Mouse (Mus musculus) MEL (cell line): ENCODE data around the gene Tcn2.

Experiments used
- CTCF ChIP-seq, 3 experiments: IDR thresholded peaks in 2 of 3; conservative IDR thresholded peaks in 1 of 3; 2 replicates each; pipeline ENCODE4 v1.5.1; 2011 to 2012; ENCODE audit warnings: low read length in 3 of 3, low read depth in 2 of 3, mild to moderate bottlenecking in 2 of 3, improper control_type of control experiment in 1 of 3, inconsistent platforms in 1 of 3, mixed read lengths in 1 of 3, moderate library complexity in 1 of 3; ENCODE audit not compliant: control insufficient read depth in 1 of 3, insufficient read depth in 1 of 3, poor library complexity in 1 of 3, severe bottlenecking in 1 of 3
- E2F4 ChIP-seq: IDR thresholded peaks from 2 replicates; pipeline ENCODE4 v1.6.1; 2011; ENCODE audit warnings: low read depth, low read length, improper control_type of control experiment, borderline replicate concordance
- MAX ChIP-seq: IDR thresholded peaks from 2 replicates; pipeline ENCODE4 v1.6.1; 2011; ENCODE audit warnings: low read length, improper control_type of control experiment
- MYC ChIP-seq: IDR thresholded peaks from 2 replicates; pipeline ENCODE4 v1.6.1; 2011; ENCODE audit warnings: low read depth, mild to moderate bottlenecking, low read length, improper control_type of control experiment, moderate library complexity
- POLR2A ChIP-seq, 2 experiments: IDR thresholded peaks; 2 replicates each; pipeline ENCODE4 v1.6.1; 2011 to 2012; ENCODE audit warnings: low read length in 2 of 2, mild to moderate bottlenecking in 2 of 2, control low read depth in 1 of 2, improper control_type of control experiment in 1 of 2, low read depth in 1 of 2, moderate library complexity in 1 of 2; ENCODE audit not compliant: control insufficient read depth in 1 of 2, insufficient read depth in 1 of 2, poor library complexity in 1 of 2
- RAD21 ChIP-seq: IDR thresholded peaks from 2 replicates; pipeline ENCODE4 v1.6.1; 2011; ENCODE audit warnings: mild to moderate bottlenecking, low read depth, low read length, improper control_type of control experiment
- ZC3H11A ChIP-seq: IDR thresholded peaks from 2 replicates; pipeline ENCODE4 v1.6.1; 2012; ENCODE audit warnings: low read depth, mild to moderate bottlenecking, inconsistent platforms, low read length, improper control_type of control experiment
- ZMIZ1 ChIP-seq: IDR thresholded peaks from 2 replicates; pipeline ENCODE4 v1.6.1; 2012; ENCODE audit warnings: low read depth, mild to moderate bottlenecking, inconsistent platforms, low read length, improper control_type of control experiment, moderate library complexity
- ZNF384 ChIP-seq: IDR thresholded peaks from 2 replicates; pipeline ENCODE4 v1.6.1; 2012; ENCODE audit warnings: low read depth, mild to moderate bottlenecking, inconsistent platforms, low read length, improper control_type of control experiment

DNA sequence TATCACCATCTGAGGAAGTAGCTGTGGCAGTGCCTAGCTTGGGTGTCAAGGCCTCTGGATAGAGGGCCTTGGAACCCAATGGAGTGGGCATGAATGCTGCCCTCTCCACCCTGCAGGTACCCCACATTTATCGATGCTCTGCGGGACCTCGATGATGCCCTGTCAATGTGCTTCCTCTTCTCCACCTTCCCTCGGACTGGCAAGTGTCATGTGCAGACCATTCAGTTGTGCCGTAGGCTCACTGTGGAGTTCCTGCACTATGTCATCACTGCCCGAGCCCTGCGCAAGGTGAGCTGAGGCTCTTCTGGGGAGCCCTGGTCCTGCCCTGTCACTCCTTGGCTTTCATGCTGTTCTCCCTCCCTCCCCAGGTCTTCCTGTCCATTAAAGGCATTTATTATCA, 41.1 kb upstream of the Tcn2 start:
- no peak for TF ChIP-seq ZNF384
- TF ChIP-seq ZC3H11A = no peak
- TF ChIP-seq MYC = no peak
- no peak for TF ChIP-seq CTCF (IDR thresholded peaks at IDR 0.05 in 2 of 3, conservative IDR thresholded peaks at IDR 0.05 in 1 of 3; ENCODE audit: control insufficient read depth in 1 of 3, insufficient read depth in 1 of 3, low read depth in 2 of 3, low read length in 3 of 3, poor library complexity in 1 of 3, severe bottlenecking in 1 of 3)
- no peak for TF ChIP-seq RAD21
- no peak for TF ChIP-seq MAX
- no peak; a peak in 1 of 4 replicates for TF ChIP-seq POLR2A (IDR thresholded peaks at IDR 0.05; ENCODE audit: control insufficient read depth in 1 of 2, insufficient read depth in 1 of 2, low read depth in 1 of 2, low read length in 2 of 2, poor library complexity in 1 of 2)
- no peak for TF ChIP-seq ZMIZ1
- no peak for TF ChIP-seq E2F4
